Mouse (Mus musculus) heart, adult 8-10 months (tissue): Measurements from ENCODE around the gene Gm49368. TPM values are rescaled to one million over a fixed set of nuclear protein-coding genes. Genes with fewer than 3 reads are reported as not detected.

Experiments used
- DNase-seq: peaks from one replicate; pipeline ENCODE4 v3.0.0; 2022; ENCODE audit warnings: low spot score
- total RNA-seq, 4 experiments: library from RNA; stranded (reverse); gene quantifications; 2 replicates each; pipeline ENCODE4 v1.2.4; 2022

The Gm49368 gene
- total RNA-seq, 4 experiments from 2014 or later = 0.09 TPM; not detected in 3

- DNase-seq = no peak
These were observed 5.5 kb upstream of the Gm49368 start for GRCm38 (mm10) chr7:128056917-128057444.

GRCm38 (mm10) chr7:128057860-128058259 lies 4.6 kb upstream of the Gm49368 start:
- no peak for DNase-seq

GRCm38 (mm10) chr7:128058576-128058975 lies 3.9 kb upstream of the Gm49368 start:
- DNase-seq = no peak

GRCm38 (mm10) chr7:128059091-128059490 lies 3.4 kb upstream of the Gm49368 start:
- no peak for DNase-seq

- DNase-seq = no peak
These were observed 813 bp downstream of the Gm49368 start for GRCm38 (mm10) chr7:128063211-128063781.

GRCm38 (mm10) chr7:128065547-128065946 lies 3.1 kb downstream of the Gm49368 start:
- no peak for DNase-seq

- no peak for DNase-seq
These were observed 5.4 kb downstream of the Gm49368 start for GRCm38 (mm10) chr7:128067847-128068246.

- DNase-seq = no peak
These were observed 7.4 kb downstream of the Gm49368 start for GRCm38 (mm10) chr7:128069844-128070243.

GRCm38 (mm10) chr7:128071816-128072215 lies 9.3 kb downstream of the Gm49368 start:
- no peak for DNase-seq

GRCm38 (mm10) chr7:128080012-128080411 lies 17.5 kb downstream of the Gm49368 start:
- DNase-seq = no peak

GRCm38 (mm10) chr7:128089141-128089540 lies 26.7 kb downstream of the Gm49368 start:
- DNase-seq = no peak

GRCm38 (mm10) chr7:128098135-128098534 lies 35.7 kb downstream of the Gm49368 start:
- no peak for DNase-seq

- no peak for DNase-seq
These were observed 38.4 kb downstream of the Gm49368 start for GRCm38 (mm10) chr7:128100742-128101357.

- DNase-seq = no peak
These were observed 42.8 kb downstream of the Gm49368 start for GRCm38 (mm10) chr7:128105246-128105645.

- DNase-seq = no peak
These were observed 45.0 kb downstream of the Gm49368 start for GRCm38 (mm10) chr7:128107462-128107861.

- DNase-seq = no peak
These were observed 47.8 kb downstream of the Gm49368 start for GRCm38 (mm10) chr7:128110314-128110713.

- no peak for DNase-seq
These were observed 49.6 kb downstream of the Gm49368 start for GRCm38 (mm10) chr7:128112131-128112530.

GRCm38 (mm10) chr7:128114371-128115105 lies 52.1 kb downstream of the Gm49368 start:
- no peak for DNase-seq

- no peak for DNase-seq
These were observed 52.9 kb downstream of the Gm49368 start for GRCm38 (mm10) chr7:128115211-128115958.

GRCm38 (mm10) chr7:128116396-128116795 lies 53.9 kb downstream of the Gm49368 start:
- no peak for DNase-seq

- DNase-seq = no peak
These were observed 57.4 kb downstream of the Gm49368 start for GRCm38 (mm10) chr7:128119726-128120490.
